Mouse (Mus musculus): ENCODE results near the gene Atp1a1. TPM values are rescaled to one million over a fixed set of nuclear protein-coding genes. Genes with fewer than 3 reads are reported as not detected.

Atp1a1 gene
- 10 to 100 TPM; 39.6 to 64.7 TPM for total RNA-seq (2021)
- long read RNA-seq, experiment 1, transcript Atp1a1-201 (23 exons, 3,679 nt): major isoform, 6 of 21 reads
- long read RNA-seq, experiment 1, partial matches to known transcripts: 2 of 21 reads
- long read RNA-seq, experiment 1, other reads (novel, unspliced or antisense): 13 of 21 reads
- long read RNA-seq, experiment 2, partial matches to known transcripts: 4 of 11 reads
- long read RNA-seq, experiment 2, other reads (novel, unspliced or antisense): 5 of 11 reads

DNA sequence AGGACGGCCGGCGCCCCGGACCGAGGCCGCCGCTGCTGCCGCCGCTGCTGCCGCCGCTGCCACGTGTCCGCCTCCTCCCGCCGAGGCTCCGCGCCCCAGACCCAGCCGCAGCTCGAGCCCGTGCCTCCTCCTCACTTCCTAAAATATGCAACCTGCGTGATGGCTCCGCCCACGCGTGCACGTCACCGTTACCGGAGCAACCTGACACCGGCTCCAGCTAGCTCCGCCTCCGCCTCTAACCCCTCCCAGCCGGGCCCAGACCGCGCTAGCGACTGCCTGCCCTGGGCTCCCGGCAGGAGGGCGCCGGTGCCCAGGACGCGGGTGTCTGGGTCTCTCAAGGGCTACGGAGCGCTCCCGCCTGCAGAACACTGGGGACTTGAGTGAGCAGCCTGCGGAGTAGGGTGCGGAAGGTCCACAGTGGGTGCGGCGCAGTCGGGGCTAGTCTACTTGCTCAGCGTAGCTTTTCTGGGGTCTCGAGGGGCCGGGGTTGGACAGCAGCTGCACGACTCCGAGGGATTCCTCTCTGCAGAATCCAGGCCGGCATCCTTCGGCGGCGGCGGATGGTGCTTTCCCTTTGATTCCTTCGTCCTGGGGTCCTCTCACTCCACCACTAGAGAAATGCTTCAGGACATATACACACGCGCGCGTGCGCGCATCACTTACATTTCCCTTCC is at the start of gene Atp1a1:
Gene Atp1a1 (minus strand): TSS at position 135 of the 674 bp plus-strand sequence.
- peak; percentile 95 for DNase-seq

DNA sequence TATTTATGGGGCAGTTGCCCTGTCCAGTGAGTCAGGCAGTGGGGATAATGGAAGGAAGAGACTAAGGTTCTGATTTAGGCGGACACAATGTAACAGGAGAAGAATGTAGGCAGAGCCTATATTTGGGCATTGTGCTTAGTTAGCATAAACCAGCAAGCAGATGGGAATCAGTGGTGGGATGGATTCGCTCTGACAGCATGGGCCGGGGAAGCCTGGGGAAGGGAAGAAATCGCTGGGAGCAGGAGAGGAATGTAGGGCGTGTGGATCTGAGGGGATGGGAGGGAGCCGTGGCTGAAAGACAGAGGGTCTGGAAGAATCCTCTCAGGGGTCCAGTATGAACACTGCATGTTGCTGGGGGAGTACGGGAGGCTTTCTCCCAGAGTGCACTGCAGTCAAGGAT is 49.0 kb upstream of the Atp1a1 start:
- no peak for DNase-seq

DNA sequence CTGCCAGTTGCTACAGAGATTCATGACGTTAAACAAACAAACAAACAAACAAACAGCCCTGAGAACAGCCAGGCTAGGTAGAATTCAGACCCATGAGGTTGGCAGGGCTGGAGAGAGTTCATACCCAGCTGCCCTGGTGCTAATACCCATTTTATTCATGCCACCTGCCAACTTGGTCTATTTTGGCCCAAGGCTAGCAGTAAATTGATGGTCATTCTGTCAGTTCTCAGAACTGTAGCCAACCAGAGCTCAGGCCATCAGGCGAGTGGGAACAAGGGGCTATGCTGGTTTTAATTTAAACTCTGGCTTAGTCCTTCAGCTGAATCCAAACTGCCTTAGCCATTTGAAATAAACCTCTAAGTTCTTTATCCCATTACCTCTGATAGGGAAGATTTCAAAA is 48.5 kb upstream of the Atp1a1 start:
- DNase-seq: no peak

DNA sequence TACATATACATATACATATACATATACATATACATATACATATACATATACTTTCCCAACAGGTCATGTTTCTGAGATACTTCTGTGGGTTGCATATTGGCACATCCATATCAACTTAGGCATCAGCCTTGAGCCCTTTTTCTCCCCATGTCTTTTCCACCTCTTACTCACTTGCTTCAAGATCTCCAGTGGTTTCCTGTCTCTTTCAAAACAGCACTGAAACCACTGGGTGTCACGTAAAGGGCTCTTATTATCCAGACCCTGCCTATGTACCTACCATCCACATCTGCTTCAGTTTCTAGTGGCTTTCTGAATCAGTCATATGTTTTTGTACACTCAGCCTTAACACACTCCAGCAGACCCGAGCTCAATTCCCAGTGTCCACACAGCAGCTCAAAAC is 45.8 kb upstream of the Atp1a1 start:
- no peak for DNase-seq

DNA sequence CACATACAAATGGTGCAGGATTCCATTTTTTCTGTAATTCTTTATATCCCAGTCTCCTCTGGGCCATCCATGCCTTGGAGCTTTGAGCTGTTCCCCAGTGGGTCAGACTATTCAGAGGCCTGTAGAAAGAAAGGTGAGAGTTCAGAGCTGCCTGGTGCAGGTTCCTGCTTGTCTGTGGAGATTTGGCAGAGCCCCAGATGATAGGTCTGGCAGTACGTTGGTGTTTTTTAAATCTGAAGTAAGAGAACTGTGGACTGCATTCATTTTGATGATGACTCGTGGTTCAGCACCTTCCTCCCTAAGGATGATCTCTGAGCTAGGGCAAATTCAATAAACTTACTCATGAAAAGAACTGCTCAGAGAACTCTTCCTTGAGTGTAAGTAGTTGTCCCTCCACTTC is 44.8 kb upstream of the Atp1a1 start:
- DNase-seq: no peak

DNA sequence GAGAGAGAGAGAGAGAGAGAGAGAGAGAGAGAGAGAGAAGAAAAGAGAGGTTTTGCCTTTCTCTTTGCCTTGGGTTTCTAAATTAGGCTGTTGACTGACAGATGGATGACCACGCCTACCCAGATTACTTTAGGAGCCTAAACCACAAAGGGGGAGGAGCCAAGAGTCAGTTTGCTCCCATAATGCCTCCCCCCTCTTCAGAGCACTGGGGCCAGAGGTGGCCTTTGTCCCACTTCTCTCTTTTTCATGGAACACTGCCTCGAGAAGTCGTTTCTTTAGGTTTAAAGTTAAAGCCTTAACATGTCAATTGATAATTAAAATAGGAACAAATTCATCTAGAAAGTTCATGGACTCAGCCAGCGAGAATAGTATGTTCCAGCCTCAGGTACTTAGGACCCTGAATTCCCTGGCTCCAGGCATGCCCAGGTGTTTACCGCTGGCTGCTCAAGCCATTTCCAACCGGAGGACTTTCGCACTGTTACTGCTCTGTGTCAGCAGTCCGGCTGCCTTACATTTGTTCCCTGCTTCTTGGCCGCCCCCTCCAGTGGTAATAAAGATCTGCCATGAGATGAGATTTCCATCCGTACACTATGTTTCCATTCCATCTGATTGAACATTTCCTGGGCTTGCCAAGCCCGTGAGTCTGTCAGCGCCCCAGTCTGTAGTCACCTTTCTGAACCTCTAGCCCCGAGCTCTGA is 43.8 kb upstream of the Atp1a1 start:
- DNase-seq: no peak

DNA sequence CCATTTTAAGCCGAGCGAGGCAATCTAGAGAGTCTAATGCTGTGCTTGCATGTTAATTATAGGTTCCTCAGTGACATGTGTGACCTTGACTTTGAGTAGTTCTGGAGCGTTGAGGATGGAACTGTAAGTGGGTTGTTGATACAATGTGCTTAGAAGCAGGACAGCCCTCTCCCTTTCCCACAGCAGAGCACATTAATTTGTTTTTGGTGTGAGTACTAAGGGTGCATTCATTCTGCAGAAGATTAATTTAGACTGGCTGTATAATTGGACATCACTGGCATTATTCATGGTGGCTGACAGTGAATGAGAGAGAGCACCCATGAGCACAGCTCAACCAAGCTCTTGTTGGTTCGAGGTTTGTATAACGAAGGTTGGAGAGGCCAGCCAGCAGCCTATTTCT is 42.3 kb upstream of the Atp1a1 start:
- DNase-seq: no peak

DNA sequence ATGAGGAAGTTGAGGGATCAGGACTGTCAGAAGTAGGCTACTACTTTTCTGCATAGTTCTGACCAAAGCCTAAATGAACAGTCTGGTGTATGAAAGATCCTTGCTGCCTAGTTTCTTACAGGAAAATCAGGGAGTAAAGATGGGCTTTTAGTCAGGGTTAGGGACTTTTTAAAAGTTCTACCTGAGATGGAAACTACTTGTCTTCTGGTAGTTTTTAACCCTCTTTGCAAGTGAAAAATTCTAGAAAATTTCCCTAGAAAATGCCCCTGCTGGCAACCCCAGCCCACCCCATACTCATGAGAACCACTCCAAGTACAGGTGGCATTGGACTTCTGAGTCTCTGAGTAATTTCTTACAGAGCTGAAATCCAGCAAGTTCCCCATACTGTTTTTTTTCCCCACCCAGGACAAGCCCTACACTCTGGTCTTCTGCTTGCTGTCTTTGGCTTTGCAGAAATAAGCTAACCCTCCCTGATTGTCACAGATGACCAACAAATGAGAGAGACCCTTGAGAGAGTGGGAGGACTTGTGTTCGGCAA is 41.2 kb upstream of the Atp1a1 start:
- DNase-seq: no peak

DNA sequence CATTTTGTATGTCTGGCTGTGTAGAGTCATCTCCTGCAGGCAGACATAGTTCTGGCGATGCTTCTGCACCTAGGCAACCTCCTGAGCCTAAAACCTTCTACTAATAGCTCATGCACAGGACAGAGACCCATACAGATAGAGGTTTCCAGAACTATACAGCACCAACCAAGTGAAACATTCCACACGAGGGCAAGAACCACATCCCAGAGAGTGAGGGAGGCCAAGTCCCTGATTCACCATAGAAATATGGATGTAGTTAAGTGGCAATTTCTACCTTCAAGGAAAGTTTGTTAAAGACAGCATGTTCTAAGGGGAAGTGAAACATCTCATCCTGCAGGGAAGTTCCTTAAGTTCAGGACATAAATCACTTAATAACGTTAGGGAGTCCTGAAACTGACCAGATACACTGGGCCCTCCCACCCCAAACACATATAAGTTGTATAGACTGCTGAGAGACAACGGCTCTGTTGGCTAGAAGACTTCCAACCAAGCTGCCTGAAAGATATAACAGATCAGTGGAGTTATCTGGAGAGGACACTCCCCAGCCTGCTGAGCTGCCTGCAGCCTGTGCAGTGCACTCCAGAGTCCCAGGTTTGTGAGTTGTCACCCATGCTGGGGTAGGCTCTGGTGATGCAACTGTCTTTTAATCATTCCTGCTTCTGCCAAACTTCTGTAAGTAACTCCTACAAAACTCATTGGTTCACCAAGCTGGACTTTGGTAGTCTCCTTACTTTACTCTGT is 39.7 kb upstream of the Atp1a1 start:
- DNase-seq: no peak

DNA sequence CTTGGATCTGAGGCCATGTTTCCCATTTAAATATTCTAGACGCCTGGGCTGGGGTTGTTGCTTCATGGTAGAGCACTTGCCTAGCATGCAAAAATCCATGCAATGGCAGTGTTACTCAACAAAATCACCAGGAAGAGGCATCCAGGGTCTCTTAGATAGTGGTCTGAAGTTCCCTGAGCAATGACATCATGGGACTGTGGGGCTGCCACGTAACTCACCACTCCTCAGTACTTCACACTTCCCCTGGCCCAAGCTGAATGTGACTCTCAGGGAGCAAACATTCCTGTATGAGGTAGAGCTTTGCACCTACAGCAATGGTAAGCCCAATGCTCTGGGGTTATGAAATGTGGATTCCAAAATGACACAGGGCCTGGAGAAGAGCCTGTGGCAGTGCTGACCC is 38.8 kb upstream of the Atp1a1 start:
- no peak for DNase-seq

DNA sequence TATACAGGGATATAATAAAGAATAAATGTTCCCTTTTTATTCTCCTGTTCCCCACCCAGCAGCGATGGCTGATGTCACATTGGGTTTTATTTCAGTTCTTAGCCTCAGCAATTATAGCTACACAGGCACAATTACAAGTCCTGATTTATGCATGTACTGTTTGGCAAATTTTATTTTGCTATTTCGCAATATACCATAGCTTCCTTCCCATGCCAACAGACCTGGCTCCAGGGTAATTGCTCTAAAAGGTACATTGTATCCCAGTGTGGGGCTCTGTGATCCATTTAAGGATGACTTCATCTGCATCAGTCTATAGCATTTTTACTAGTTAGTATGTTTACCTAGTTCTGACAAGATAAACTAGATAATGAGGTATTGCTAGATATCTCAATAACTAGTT is 33.7 kb upstream of the Atp1a1 start:
- DNase-seq: no peak

DNA sequence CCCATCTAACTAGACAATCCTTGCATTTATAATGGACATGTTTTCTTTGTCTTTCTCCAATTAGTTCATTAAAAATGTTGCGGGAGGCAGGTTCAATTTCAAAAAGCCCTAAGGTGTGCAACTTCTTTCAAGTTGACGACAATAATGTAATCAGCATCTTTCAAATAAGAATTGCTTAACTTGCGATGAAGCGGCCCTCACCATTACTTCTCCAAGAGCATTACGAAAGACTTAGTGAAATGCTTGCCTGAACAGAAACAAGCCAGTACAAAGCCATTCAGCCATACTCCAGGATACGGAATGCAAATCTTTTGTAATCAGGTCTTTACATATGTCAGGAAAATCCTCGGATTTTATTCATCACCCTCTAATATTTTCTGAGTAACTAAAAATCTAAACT is 32.0 kb upstream of the Atp1a1 start:
- DNase-seq: no peak

DNA sequence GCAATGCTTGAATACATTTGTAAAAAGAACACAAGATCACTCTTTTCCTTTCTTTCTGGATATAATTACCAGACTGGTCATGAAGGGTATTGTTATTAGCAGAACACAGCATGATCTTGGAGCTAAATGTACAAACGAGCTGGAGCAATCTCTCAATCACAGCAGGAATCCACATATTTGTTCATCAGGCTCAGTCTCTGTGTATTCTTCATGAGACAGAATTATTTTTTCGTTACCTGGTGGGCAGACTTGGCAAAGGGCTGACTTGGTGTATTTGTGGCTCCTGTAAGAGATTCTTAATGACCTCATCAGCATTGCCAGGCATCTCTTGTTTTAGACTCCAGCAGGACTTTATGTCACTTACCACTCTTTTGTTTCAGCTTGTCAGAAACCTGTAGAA is 31.6 kb upstream of the Atp1a1 start:
- DNase-seq: no peak

DNA sequence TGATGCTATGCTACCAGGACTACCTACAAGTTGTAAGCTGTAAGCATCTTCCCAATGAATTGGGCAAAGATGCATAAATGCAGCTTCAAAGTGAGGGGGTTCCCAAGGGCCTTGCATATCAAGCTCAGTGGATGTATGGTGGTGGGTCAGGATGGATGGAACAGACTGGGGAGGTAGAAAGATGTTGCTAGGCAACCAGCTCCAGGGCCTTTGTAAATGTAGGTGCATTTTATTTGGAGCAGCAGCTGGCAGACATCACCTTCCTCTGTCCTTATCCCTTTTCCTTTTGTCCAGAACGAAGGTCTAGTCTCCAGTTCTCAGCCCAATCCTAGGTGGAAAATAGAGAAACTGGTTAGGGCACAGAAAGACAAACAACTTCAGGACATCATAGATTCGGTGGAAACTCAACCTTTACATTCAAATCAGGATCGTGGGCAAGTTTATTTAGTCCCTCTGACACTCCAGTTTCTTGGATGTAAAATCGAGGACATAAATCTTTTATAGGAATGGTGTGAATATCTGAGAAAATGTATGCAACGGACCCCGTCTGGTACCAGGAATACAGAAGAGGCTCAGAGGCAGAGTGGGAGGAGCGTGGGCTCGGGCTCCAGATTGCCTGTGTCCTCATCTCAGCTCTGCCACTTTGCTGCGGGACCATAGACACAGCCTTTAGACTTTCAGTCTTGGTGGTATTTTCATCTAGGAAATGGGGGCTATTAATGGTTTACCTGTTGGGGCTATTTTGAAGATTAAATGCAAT is 29.8 kb upstream of the Atp1a1 start:
- no peak for DNase-seq

DNA sequence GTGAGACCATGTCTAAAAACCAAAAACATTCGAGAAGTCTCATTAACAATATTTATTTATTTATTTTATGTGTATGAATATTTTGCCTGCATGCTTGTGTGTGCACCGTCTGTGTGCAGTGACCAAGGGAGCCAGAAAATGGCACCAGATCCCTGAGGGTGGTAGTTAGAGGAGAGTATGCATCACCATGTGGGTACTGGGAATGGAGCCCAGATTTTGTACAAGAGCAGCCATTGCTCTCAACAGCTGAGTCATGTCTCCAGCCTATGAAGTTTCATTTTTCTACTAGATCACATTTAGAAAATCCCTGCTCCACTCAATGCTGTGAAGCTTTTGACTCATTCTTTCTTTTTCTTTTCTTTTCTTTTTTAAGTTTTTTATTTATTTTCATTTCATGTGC is 23.8 kb upstream of the Atp1a1 start:
- no peak for DNase-seq

DNA sequence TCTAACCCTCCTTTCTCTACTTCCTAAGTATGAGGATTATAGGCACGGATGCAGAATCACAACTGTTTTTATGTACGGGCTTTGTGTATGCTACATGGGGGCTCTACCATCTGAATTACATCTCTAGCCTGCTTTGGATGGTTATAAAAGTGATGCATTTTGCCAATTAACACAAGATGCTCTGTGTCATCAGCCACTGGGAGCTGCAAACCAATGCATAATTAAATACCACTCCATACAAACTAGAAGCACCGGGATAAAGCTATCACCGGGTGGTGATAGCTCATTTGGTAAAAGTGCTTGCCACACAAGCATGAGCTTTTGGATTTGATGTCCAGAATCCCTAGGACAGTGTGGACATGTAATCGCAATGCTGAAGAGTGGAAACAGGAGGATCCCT is 19.8 kb upstream of the Atp1a1 start:
- no peak for DNase-seq

DNA sequence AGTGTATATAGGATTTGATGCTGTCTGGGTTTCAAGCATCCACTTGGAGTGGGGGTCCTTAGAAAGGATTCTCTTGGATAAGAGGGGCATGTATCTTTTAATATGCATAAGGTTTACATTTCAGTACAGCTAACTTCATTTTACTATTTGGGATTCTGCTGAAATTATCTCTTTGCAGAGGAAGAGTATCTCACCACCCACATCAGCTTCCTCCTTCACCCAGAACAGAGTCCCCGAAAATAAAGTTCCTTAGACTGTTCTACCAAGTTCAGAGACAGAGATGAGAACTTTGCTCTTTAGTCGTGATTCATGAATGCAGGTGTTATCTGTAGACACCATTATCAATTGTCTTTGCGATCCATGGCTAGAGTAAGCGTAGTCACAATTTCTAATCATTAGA is 14.5 kb upstream of the Atp1a1 start:
- DNase-seq: no peak

DNA sequence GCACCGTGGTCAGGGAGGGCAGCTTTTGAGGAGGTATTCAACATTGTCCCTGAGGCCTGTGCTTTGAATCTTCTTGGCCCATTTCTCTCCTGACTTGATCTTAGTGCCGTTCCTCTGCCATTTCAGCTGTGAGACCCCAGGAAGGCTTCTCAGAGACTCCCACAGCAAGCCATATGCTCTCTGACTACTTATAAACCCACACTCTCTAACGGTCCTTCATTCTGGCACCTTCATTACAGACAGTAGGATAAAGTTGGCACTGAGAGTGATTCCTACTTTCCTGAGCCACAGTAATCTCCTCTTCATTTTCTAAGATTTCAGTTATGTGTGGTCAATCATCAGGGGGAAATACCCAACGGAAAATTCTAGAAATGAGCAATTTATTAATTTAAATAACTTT is 14.0 kb upstream of the Atp1a1 start:
- no peak for DNase-seq

DNA sequence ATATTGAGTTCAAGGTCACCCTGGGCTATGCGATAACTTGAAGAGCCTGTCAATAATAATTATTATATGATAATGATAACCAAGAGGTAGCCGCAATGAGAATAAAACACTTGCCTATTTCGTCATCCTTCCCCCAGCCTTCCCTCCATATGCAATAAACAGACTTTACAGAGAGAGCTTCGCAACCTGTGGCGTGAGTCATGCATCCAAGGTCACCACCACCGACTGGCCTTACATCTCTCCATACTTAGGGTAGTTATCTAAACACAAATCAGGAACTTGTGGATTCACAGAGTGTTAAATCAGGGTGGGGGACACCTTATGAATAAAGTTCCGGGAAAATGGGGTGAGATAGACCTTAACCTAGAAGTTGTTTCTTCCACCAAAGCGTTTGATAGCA is 13.0 kb upstream of the Atp1a1 start:
- no peak for DNase-seq

DNA sequence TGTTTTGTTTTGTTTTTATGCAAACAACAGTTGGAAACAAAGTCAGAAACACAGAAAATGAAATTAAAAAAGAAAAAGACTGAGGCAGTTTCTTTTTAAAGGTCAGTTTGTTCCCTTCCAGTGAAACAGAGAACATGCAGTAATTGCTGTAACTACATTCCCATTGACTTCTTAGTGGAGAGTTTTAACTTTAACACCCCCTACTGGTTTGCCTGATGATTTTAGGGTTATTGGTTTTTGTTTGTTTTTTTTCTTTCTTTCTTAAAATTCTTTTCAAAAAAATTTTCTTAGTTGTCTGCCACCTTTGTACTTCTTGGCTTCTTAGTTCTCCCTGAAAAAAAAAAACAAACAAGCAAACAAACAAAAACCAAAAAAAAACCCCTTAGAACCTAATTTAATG is 12.5 kb upstream of the Atp1a1 start:
- no peak for DNase-seq

DNA sequence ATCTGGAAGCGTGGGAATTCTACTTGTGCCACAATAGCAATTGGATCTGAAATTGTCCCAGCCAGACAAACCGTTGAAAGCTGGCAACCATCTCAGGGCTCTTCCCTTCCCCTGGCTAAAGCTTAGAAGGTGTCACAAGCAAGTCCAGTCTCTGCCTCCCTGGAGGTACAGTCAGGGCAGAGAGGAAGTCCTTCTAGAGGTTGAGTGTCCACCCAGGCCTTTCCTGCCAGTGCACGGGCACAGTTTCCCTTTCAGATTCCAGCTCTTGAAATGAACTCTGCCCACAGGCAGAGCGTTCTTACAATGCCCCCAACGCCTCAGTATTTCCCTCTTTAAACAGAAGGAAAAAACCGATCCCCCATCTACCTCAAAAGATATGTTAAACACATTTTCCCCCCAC is 11.4 kb upstream of the Atp1a1 start:
- no peak for DNase-seq

Measured in gastrocnemius, postnatal 25 days (tissue).